Mouse (Mus musculus) c-Kit-positive CD71-positive TER-119-negative erythroid progenitor cells, embryonic 14.5 days (primary cell): ENCODE measurements around the gene Tpt1.
A peak's percentile ranks its signal among the peaks of the same experiment; 100 is the strongest.
"Not testable (repeated sequence)": the region's sequence is repeated elsewhere in the genome, so short reads cannot be mapped to it uniquely, and the experiment has no call there.

Experiments used
- DNase-seq: peaks from one replicate; pipeline ENCODE4 v3.0.0-alpha.2; 2013; ENCODE audit warnings: low read depth

Gene Tpt1

DNA sequence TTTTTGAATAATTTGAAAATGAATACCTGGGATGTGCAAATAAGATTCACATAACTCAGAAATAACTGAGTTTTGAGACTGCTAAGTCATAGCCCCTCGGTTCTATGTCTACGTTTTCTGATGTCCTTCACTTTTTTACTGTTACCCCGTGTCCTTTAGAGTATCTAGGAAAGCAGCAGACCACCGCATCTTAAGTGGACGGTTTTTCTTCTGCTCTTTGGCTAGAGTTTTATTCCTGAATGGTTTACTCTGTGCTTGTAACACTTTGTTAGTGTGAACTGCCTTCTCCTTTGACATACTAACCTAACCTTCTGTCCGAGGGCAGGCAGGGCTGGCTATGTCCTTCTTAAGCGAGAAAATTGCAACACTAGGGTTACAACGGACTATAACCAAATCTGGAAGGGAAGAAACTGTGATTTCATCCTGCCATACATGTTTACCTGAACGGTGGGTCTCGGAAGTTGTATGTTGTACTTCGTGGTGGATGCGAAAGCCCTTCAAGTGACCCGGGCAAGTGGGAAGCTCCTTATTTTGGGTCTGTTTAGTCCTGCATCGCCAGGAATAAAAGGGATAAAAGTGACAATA lies 690 bp upstream of the Tpt1 start:
- no peak for DNase-seq

DNA sequence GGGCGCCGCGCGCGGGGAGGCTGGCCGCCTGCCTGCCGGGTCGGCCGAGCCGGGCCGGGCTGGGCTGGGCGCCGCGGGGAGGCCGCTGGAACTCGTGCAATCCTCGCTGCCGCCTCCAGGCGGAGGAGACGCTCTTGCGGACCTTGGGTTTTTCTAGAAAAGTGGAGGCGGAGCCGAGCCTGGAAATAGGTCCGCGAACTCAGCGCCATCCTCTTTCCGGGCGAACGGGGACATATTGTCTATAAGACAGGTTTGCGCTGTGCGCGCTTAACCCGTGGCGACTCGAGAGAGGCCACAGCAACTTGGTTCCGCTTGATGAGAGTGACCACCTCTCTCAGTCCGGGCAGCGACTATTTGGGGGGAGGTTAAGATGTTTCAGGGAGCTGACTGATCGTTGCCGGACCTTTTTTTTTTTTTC lies 814 bp downstream of the Tpt1 start:
- peak; percentile 71 for DNase-seq

DNA sequence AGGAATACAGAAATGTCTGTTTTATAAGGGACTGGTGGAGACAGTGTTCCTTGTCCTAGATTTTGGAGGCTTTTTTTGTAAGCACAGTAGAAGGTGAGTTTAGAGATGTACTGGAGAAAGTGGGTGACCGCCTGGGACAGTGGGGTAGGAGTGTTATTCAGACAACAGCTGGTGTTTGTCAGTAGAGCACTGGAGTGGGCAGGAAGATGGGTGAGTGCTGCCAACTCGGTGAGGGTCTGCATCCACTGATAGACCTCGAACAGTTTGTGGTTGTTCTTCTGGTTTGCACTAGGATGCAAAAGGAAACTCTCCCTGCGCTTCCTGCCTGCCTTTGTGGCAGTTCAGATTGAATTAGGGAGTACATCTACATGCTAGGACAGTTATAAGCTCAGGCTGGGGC lies 2.8 kb downstream of the Tpt1 start:
- DNase-seq, result no peak

DNA sequence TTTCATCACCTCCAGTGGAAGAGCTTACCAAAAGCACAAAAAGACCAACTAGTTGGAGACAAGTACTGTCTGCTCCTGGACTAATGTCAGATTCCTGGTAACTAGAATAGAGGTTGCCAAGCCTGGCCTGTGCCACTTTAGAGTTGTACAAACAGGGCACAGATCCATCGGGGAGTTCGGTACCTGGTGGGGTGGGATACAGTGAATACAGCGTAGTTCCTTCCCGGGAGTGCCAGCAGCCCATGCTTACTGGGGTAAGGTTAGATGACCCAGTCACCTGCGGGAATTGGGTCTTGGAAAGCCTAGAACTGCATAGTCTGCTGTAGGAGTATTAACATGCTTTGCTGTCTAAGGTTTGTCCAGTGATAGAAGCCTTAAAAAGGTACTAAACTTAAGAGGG lies 3.6 kb downstream of the Tpt1 start:
- no peak for DNase-seq

DNA sequence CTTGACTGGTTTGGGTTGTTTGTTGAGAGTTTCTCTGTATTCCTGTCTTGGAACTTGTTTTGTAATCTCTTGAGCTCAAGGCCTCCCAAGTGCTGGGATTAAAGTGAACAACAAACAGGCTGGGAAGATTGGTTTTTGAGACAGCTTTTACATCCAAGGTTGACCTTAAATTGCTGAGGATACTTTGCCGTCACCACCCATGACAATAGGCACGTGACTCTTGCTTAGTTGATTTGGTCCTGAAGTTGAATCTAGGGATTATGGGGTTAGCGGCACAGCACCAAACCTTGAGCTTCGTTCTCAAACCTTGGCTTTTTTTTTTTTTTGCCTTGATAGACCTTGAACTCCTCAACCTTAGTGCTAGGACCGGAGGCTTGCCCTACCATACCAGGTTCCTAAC lies 4.3 kb downstream of the Tpt1 start:
- DNase-seq, result no peak

DNA sequence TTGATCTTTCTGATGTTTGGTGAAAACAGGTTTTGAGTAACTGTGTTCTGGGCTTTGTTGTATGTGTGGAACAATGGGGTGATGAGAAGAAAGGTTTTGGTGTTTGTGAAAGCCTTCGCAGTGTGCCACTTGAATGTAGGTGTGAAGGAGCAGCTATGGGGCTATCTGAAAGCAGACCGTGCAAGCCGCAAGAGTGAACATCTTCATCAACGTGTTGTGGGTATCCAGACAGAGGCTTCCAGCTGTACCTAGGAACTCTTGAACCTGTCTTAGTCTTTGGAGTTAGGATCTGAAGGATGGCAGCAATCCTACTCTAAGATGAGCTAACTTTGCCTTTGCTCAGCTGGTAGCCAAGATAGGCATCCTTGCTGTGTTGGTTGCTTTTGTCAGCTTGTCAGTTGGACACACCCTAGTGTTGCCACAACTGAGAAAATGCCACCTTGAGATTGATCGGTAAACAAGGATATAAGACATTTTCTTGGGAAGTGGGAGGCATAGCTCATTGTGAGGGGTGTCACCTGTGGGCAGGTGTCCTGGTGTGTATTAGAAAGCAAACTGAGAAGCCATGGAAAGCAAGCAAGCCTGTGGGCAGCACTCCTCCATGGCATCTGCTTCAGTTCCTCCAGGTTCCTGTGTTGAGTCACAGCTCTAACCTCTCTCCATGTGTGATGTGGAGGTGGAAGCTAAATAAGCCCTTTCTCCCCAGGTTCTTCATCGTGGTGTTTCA lies 5.1 kb downstream of the Tpt1 start:
- DNase-seq, result no peak

DNA sequence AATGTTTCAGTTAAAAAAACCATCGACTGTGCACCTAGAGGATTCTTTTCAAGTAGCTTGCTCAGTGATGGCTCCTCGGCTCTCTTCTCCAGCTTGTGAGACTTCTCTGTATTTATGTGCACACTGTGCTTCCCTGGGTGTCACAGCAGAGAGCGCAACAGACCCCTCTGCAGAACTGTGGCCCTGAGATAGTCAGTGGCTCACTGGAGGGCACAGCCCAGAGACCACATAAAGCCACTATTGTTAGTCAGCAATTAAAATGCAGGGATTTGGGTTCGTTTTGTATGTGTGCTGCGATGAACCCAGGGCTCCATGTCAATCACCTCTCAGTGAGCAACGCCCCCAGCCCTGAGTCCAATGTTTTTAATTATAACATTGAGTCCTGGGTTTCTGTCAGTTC lies 5.9 kb downstream of the Tpt1 start:
- DNase-seq, result no peak

DNA sequence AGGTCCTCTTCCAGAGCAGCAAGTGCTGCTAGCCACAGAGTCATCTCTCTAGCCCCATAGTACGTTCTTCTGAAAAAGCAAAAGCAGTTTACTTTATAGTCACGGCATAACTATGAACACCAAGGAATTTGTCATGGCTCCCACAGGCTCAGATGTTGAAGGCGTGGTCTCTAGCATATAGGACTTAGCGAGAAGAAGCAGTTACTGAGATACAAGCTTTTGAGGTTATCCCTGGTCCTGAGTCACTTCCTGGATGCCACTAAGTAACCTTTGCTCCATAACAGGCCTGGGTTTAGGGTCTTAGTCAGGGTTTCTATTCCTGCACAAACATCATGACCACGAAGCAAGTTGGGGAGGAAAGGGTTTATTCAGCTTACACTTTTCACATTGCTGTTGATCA lies 7.1 kb downstream of the Tpt1 start:
- no peak for DNase-seq

DNA sequence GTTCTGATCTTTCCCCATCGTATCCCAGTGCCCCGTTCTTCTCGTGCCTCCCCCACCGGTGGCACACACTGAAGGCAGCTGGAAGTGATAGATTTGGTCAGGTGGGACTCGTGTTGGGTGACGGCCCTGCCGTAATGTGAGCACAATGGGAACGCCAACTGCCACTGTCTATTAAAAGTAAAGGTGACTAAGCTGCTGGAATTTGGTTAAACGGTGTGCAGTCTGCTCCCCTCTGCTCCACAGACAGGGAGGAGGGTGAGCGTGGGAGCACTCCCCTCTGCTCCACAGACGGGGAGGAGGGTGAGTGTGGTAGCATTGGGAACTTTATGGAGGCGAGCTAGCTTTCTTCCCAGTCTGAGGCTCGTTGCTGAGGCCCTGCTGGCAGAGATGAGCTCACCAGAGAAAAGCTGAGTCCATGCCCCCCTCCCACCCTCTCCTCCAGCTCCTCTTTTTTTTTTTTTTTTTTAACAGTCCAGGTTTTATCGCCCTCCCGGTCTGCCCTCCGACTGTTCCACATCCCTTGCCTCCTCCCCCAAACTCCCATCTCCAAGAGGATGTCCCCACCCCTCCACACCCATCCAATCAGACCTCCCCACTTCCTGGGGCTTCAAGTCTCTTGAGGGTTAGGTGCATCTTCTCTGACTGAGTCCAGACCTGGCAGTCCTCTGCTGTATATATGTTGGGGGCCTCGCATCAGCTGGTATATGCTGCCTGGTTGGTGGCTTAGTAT lies 10.5 kb downstream of the Tpt1 start:
- DNase-seq, result no peak

DNA sequence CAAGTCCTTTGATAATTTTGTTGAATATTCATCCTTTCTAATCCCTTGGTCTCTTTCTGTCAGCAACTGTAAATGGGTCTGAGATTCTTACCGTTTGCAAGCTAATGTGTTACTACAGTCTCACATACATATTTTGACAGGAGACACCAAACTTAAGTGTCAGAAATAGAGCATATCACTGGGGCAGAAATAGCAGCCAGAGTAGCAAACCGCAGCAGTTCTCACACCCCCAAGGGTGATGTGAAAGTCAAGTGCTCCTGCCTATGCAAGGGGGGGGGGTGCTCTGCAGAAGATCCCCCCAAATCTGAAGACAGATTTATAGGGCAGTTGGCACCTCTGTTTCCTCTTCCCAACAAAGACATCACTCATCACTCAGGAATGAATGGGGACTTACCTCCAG lies 13.3 kb downstream of the Tpt1 start:
- no peak for DNase-seq

DNA sequence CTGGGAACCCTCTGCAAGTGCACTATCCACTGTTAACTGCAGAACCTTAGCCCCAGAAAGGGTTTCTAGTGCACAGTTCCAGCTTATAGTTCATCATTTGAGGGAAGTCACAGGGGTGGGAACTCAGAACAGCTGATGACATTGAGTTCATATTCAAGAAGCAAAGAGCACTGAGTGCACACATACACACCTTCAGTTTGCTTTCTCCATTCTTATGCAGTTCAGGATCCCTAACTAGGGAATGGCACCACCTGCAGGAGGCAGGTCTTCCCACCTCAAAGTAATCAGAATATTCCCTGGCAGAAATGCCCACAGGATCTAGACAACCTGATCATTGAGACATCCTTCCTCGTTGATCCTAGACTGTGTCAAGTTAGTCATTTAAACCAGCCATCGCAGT lies 14.7 kb downstream of the Tpt1 start:
- DNase-seq, result no peak

DNA sequence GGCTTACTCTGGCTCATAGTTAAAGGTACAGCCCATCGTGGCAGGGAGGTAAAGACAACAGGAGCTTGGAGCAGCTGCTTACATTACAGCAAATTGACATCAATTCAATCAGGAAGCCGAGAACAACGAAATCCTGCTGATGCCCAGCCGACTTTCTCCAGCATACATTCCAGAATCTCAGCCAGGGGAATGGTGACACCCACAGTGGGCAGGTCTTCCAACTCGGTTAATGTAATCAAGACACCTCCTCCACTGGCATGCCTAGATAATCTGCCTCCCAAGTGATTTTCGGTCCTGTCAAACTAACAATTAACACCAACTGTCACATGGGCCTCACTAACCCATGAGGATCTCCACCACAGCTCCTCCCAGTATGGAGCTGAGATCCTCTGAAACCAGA lies 17.8 kb downstream of the Tpt1 start:
- DNase-seq, result no peak

DNA sequence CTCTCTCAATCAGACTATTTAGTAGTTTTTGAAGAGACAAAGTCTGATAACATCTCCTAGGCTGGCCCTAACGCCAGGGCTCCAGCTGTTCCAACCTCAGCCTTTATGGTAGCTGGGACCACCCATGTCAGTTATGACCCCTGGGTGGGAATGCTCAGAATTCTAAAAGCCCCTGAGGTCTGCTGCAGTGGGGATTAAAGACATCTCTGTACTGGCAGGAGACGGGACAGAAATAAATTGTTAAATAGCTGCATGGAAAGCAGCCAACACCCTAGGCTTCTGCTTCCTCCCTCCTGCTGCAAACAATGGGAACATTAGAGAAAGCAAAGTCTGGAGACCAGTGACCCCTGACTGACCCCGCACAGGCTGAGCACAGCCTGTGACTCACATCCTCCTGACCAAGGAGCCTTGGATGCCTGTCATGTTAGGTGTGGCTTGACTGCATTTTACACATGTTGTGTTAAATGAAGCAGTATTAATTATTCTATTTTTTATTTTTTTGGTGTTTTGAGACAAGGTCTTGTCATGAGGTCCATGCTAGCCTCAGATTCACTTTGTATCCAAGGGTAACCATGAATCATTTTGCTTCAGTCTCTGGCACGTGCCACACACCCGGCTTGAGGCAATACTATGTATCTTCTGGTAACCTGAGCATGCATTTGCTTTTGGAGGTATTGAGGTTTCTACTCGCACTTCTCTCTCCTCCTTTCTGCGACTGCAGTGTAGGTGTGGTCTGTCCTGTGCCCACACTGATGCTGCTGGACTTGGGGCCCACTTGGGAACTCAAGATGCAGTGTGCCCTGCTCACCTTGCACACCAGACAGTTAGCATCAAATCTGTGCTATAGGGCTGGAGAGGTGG lies 18.9 kb downstream of the Tpt1 start:
- no peak for DNase-seq

DNA sequence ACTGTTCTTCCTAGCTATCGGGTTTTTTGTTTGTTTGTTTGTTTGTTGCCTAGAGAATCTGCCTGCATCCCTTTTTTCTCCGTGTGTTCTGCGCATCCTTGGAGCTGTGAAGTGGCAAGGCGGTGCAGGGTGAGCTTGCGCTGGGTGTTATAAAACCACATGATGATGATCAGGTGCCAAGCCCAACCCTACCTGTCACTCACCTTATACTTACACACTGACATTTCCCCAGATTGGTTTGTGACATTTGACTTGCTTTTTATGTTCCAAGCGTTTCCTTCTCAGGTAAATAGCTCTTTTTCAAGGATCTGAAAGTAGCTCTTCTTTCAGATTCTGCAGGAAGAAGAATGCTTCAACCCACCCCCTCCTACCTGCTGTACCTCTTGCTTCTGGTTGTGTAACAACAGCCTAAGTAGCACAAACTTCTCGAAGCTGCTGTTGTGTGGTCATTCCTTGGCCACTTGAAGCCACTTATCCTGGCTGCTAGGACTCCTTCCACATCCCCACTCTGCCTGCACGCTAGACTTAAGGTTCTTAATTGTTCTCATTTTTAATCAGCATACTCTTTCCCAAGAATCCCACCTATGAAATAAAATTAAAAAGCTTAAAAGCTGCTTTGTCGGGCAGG lies 21.9 kb downstream of the Tpt1 start:
- DNase-seq, result no peak

DNA sequence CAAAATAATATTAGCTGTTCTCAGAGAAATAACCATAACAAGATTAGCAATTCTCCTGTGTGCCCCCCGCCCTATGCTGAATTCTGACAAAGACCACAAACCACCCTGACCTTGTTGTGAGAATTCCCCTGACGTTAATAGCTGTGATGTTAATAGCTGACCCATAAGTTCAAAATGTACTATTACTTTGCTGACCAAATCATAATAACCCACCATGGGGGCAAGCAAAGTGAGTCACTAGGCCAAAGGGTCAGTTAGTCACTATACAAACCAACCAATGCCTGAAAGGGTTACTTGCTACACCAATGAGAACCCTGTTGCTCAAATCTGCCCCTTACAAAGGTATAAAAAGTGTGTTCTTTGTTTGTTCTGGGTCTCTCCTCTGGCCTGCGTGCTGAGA lies 23.1 kb downstream of the Tpt1 start:
- DNase-seq, result not testable (repeated sequence)

DNA sequence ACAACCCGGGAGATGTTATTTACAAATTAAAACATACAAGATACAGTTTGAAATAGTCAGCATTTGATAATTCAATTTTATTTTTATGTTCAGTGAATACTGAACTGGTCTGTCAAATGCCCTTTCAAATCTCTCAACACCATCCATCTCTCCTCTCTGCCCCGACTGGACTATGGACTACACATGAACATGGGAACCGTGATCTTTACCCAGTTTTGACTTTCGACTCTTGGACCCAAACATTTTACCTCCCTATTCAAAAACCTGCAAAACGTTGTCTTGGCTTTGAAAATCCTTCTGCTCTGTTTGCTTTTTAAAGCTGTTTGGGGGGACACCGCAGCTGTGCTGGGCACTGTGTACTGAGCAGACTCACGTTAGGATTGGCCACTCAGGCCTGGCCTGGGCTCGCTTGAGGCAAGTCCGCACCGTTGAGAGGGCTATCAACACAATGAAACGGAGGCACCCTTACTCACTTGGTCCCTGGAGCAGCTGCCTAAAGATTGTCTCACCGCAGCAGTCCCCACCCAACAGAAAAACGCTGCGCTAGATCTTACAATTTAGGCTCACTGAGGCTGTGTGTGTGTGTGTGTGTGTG lies 25.0 kb downstream of the Tpt1 start:
- no peak for DNase-seq

DNA sequence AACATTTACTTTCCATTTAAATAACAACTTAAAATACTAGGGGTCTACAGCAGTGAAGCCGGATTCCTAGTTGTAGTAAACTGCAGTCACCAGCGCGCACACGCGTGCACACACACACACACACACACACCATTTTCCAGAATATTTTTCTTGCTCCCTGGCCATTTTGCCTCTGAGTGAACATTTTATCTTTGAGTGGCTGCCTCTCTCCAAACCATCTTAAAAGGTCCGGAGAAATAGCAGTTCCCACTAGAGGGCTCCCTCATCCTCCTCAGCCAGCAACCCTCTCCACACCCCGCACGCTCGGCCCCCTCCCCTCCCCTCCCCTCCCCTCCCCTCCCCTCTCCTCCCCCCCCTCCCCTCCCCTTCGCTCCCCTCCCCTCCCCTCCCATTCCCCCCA lies 25.7 kb downstream of the Tpt1 start:
- no peak for DNase-seq

DNA sequence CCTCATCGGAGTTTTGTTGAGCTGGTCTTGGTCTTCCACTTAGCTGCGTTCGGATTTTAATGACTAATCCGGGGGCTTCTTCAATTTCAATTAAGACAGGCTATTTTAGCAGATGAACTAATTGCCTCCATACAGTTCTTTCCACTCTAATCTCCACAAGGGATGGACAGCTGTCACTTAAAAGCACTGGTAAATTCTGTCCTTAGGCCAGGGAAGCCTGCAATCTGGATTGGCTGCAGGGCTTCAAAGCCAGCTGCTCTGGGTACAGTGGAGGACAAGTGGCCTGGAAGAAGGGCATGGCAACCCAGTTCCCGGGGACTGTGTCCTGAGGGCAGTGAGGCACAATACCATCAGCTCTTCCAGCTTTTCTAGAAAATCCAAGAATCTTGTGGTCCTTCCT lies 26.2 kb downstream of the Tpt1 start:
- no peak for DNase-seq

DNA sequence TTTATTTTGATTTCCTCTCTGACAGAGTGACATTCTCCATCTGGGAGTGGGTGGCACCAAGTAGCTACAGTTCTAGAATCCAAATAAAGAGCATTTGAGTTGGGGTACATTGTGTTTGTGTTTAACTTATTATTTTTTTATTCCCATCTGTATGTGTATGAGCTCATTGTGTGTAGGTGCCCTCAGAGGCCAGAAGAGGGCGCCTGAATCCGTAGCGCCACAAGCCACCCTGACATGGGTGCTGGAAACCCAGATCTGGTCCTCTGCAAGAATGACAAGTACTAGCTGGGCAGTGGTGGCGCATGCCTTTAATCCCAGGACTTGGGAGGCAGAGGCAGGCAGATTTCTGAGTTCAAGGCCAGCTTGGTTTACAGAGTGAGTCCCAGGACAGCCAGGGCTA lies 26.9 kb downstream of the Tpt1 start:
- no peak for DNase-seq

DNA sequence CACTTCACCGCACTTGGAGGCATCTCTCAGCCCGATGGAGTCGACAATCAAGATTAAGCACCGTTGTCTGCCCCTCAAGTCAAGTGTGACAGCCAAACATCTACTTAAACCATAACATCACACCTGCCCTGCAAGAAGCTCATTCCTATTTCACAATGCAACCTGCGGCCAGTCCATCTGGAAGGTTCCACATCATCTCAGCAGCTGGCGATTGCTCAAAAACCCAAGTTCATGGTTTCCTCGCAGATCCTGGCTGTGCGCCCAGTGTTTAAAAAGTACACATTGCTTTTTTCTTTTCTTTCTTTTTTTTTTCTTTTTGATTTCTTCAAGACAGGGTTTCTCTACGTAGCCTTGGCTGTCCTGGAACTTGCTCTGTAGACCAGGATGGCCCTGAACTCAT lies 28.7 kb downstream of the Tpt1 start:
- no peak for DNase-seq

DNA sequence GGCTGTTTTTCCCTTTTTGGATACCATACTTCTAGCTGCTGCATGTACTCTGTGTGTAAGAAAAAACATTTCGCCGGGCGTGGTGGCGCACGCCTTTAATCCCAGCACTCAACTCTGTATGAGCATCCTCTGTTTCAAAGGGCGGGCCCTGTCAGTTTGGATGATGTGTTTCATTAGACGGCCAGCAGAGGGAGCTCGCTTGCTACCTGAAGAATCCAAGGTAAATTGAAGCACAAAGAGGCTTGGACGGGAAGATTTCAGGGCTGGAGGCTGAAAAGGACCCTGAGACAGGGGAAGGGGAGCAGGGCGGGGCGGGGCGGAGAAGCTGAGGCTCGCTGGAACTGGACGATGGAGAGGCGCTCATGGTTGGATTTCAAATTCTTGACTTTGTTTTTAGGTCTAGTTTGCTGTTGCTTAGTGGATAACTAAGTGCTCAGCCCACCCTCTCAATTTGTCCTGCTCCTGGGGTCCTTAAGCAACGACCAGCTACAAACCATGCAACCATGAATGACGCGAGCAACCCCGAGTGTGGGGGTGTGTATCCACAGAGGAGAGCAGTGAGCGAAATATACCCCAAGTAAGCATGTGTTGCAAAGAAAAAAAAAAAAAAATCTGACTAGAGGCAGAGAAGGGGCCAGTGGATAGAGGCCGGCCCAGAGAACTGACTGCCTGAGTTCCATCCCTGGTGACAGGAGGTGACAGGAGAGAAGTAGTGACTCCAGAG lies 31.6 kb downstream of the Tpt1 start:
- DNase-seq, result peak; percentile 68
